Mouse (Mus musculus) small intestine, adult 10 weeks (tissue): Measurements from ENCODE around the gene Olfr959. TPM values are rescaled to one million over a fixed set of nuclear protein-coding genes. Genes with fewer than 3 reads are reported as not detected.

Source experiments
- polyA plus RNA-seq: library from polyadenylated mRNA; stranded (reverse); fragments of 350-450 nt; fragmentation: Illumina TruSeq; extraction: RNeasy Lipid Tissue Mini Kit (QIAGEN cat#74804); gene quantifications from one replicate; pipeline ENCODE4 v1.2.3, GENCODE M21; 2014; ENCODE audit warnings: low replicate concordance

Gene Olfr959
- not detected for polyA plus RNA-seq

GRCm38 (mm10) chr9:39575469-39575868 lies at the start of gene Olfr959:
Olfr959 (minus strand) TSS chr9:39575569.

GRCm38 (mm10) chr9:39621073-39621472 lies 45.7 kb upstream of the Olfr959 start, which contains the start of gene Olfr960:
Olfr960 (plus strand) TSS chr9:39621373.

GRCm38 (mm10) chr9:39610355-39610754 lies 35.0 kb upstream of the Olfr959 start, which contains the start of gene Olfr148:
Olfr148 (plus strand) TSS chr9:39610655.

GRCm38 (mm10) chr9:39603999-39604453 lies 28.7 kb upstream of the Olfr959 start, which contains the start of gene AW551984:
AW551984 (minus strand) TSS chr9:39604403.

GRCm38 (mm10) chr9:39553946-39554345 lies 21.4 kb downstream of the Olfr959 start, which contains the start of gene Olfr958:
Olfr958 (minus strand) TSS chr9:39554054.

Other genes with a start within 250 kb of the Olfr959 start
- gene Olfr948, start 249.5 kb downstream of the Olfr959 start, polyA plus RNA-seq: not detected
- not detected for gene Olfr951, start 188.2 kb downstream of the Olfr959 start, polyA plus RNA-seq
- not detected for gene Olfr952, start 148.4 kb downstream of the Olfr959 start, polyA plus RNA-seq
- gene Olfr954, start 118.9 kb downstream of the Olfr959 start, polyA plus RNA-seq: not detected
- gene Olfr955, start 103.6 kb downstream of the Olfr959 start, polyA plus RNA-seq: not detected
- gene Olfr44, start 81.6 kb downstream of the Olfr959 start, polyA plus RNA-seq: not detected
- not detected for gene Olfr957, start 59.8 kb downstream of the Olfr959 start, polyA plus RNA-seq
- not detected for gene Olfr958, start 21.5 kb downstream of the Olfr959 start, polyA plus RNA-seq
- 1.5 TPM for gene AW551984, start 28.8 kb upstream of the Olfr959 start, polyA plus RNA-seq
- gene Olfr148, start 35.1 kb upstream of the Olfr959 start, polyA plus RNA-seq: not detected
- gene Olfr960, start 45.8 kb upstream of the Olfr959 start, polyA plus RNA-seq: not detected
- not detected for gene Olfr961, start 69.5 kb upstream of the Olfr959 start, polyA plus RNA-seq
- gene Olfr963, start 91.6 kb upstream of the Olfr959 start, polyA plus RNA-seq: not detected
- not detected for gene Olfr149, start 131.5 kb upstream of the Olfr959 start, polyA plus RNA-seq
- gene Olfr965, start 135.8 kb upstream of the Olfr959 start, polyA plus RNA-seq: not detected
- not detected for gene Olfr150, start 155.4 kb upstream of the Olfr959 start, polyA plus RNA-seq
- gene Olfr967, start 170.7 kb upstream of the Olfr959 start, polyA plus RNA-seq: not detected
- not detected for gene Olfr968, start 207.7 kb upstream of the Olfr959 start, polyA plus RNA-seq
- not detected for gene Olfr969, start 215.4 kb upstream of the Olfr959 start, polyA plus RNA-seq
- gene Olfr970, start 233.3 kb upstream of the Olfr959 start, polyA plus RNA-seq: not detected